Mouse (Mus musculus) central nervous system, embryonic 11.5 days (tissue): ENCODE data around the gene A430005L14Rik. TPM values are rescaled to one million over a fixed set of nuclear protein-coding genes. Genes with fewer than 3 reads are reported as not detected.

Experiments used
- polyA plus RNA-seq: library from polyadenylated mRNA; depleted of rRNA; stranded (reverse); fragments of >200 nt; gene quantifications from 2 replicates; pipeline ENCODE4 v1.2.3, GENCODE M21; 2012; rRNA removed

Gene A430005L14Rik
- 56.9 and 75.5 TPM in 2 replicates for polyA plus RNA-seq

DNA sequence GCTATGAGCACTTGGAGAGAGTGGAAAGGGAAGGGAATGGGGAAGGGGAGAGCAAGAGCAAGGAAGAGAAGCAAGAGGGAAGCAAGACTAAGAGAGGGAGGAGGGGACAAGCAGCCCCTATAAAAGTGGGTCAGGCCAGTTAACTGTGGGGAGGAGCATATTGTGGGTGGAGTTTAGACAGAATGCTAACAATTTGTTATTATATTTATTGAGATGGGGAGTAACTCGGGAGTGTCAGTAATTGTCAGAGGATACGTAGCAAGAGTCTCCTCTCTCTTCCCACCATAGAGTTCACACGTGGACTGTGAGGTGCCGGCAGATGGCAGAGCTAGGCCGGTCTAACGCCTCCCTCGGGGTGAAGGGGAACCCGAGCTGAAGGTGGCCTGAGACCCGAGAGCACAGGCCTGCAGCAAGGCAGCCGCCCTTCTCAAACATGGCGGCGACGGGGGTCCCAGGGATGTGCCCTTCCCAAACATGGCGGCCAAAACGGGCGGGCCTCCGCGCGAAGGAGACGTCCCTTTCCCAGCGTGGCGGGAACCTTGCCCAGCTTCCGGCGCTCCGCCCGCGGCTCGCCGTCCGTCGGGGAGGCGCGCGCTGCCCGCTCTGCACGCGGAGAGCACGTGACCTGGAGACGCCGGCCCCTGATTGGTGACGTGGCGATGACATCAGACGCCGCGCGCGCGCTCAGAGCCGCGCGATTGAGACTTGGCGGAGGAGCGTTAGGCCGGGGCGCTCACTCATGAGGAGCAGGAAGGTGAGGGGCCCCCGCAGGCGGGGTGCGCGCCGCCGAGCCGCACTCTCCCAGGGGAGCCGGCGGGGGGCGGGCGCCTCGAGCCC lies at the start of gene A430005L14Rik:
Gene A430005L14Rik, plus strand, starts transcription at position 669 of the 837 bp plus-strand sequence.

DNA sequence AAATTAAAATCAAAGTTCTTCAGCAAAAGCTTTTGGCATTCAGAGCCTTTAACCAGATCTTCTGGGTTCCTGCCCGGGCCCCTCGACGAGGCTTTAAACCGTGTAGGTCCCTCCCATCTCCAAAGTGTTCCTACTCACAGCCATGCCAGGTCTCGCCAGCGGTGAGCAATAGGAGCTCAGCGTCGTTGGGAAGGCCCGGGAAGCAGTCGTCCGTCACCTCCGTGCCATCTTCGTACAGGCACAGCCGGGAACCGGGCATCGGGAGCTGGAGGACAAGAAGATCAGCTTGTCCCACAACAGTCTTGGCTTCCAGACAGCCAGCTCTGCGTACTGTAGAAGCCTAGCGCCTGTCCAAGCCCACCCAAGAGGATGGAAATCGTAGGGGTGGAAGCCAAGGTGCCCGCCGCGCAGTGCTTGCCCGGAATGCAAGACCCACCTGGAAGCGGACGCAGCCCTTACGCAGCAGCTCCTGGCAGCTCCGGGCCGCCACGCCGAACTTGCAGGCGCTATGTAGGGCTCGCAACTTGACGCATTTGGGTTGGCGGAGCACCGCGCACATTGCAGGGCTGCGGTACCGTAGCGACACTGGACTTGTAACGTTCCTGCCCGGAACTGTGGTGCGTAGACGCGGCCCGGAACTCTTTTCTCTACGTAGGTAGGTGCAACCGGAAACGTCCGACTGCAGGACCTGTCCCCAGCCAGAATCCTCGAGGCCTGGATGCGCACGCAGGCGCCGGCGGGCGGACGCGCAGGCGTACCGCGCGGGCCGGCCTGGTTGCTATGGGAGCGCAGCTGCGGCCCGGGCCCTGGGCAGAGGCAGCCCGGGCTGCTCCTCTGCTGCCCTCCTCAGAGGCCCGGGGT lies 17.6 kb downstream of the A430005L14Rik start, which contains the start of the genes Dffb and Cep104:
Gene Dffb, minus strand, starts transcription at position 696 of the 861 bp plus-strand sequence.
Gene Cep104, plus strand, starts transcription at position 764 of the 861 bp plus-strand sequence.

Other genes starting within 250 kb of the A430005L14Rik start
- 12.8 and 20.6 TPM in 2 replicates for gene Dffb, start 17.9 kb downstream of the A430005L14Rik start, polyA plus RNA-seq
- gene Cep104, start 18.0 kb downstream of the A430005L14Rik start, polyA plus RNA-seq = 14.3 and 15.2 TPM in 2 replicates
- gene Lrrc47, start 54.5 kb downstream of the A430005L14Rik start, polyA plus RNA-seq = 56.2 and 120 TPM in 2 replicates
- gene Smim1, start 69.0 kb downstream of the A430005L14Rik start, polyA plus RNA-seq = 18.6 and 25.9 TPM in 2 replicates
- gene Ccdc27, start 85.4 kb downstream of the A430005L14Rik start, polyA plus RNA-seq = not detected in 2 replicates
- 1.7 and 2.4 TPM in 2 replicates for gene Trp73, start 183.0 kb downstream of the A430005L14Rik start, polyA plus RNA-seq
- 40.0 and 57.3 TPM in 2 replicates for gene Wrap73, start 185.1 kb downstream of the A430005L14Rik start, polyA plus RNA-seq
- 71.2 and 91.6 TPM in 2 replicates for gene Tprgl, start 203.4 kb downstream of the A430005L14Rik start, polyA plus RNA-seq
- gene Megf6, start 213.5 kb downstream of the A430005L14Rik start, polyA plus RNA-seq = 21.2 and 25.6 TPM in 2 replicates